Mouse (Mus musculus) neural tube, embryonic 12.5 days (tissue): ENCODE results near the gene Prorsd1. TPM values are rescaled to one million over a fixed set of nuclear protein-coding genes. Genes with fewer than 3 reads are reported as not detected.

ENCODE experiments used
- polyA plus RNA-seq: library from polyadenylated mRNA; unstranded; fragments of >200 nt; fragmentation: Nextera tagmentation; extraction: Ambion mirVana; gene quantifications from 2 replicates; pipeline ENCODE4 v1.2.1, GENCODE M21; 2016

The Prorsd1 gene
- polyA plus RNA-seq, 1 experiment from 2014 or later: 19.6 TPM

Other genes starting within 250 kb of the Prorsd1 start
- 76.8 and 81.6 TPM in 2 replicates for gene Ccdc88a, start 141.4 kb downstream of the Prorsd1 start, polyA plus RNA-seq
- 49.2 and 53.1 TPM in 2 replicates for gene Mtif2, start 11.4 kb upstream of the Prorsd1 start, polyA plus RNA-seq
- 0.15 and 0.29 TPM in 2 replicates for gene Clhc1, start 32.9 kb upstream of the Prorsd1 start, polyA plus RNA-seq
- gene Rps27a, start 33.1 kb upstream of the Prorsd1 start, polyA plus RNA-seq: 749 and 764 TPM in 2 replicates
- 109 and 120 TPM in 2 replicates for gene Rtn4, start 177.9 kb upstream of the Prorsd1 start, polyA plus RNA-seq